Mouse (Mus musculus) midbrain, embryonic 16.5 days (tissue): ENCODE measurements around the gene Iqschfp. TPM values are rescaled to one million over a fixed set of nuclear protein-coding genes. Genes with fewer than 3 reads are reported as not detected.

Source experiments
- ATAC-seq: fragments of 200-750 bp; cut with Nextera tagmentation; 2 replicates; pipeline ENCODE4 v1.8.0; 2017; ENCODE audit warnings: moderate TSS enrichment
- H3K27ac ChIP-seq: fragments of 300-500 bp; sonication (generic); 2 replicates; pipeline ENCODE4 v1.5.1; 2014; ENCODE audit warnings: mild to moderate bottlenecking, low read length, mixed read lengths
- H3K27me3 ChIP-seq: fragments of 300-500 bp; sonication (generic); 2 replicates; pipeline ENCODE4 v1.6.1; 2014; ENCODE audit warnings: low read depth, low read length, mixed read lengths; ENCODE audit not compliant: control insufficient read depth, insufficient read depth
- H3K36me3 ChIP-seq: fragments of 300-500 bp; sonication (generic); 2 replicates; pipeline ENCODE4 v1.6.1; 2014; ENCODE audit warnings: mild to moderate bottlenecking, low read length, moderate library complexity, mixed read lengths; ENCODE audit not compliant: control insufficient read depth, insufficient read depth
- H3K4me1 ChIP-seq: fragments of 300-500 bp; sonication (generic); 2 replicates; pipeline ENCODE4 v1.6.1; 2014; ENCODE audit warnings: mild to moderate bottlenecking, low read length, mixed read lengths; ENCODE audit not compliant: control insufficient read depth, insufficient read depth
- H3K4me2 ChIP-seq: fragments of 300-500 bp; sonication (generic); 2 replicates; pipeline ENCODE4 v1.6.1; 2014; ENCODE audit warnings: mild to moderate bottlenecking, low read length, mixed read lengths
- H3K4me3 ChIP-seq: fragments of 300-500 bp; sonication (generic); 2 replicates; pipeline ENCODE4 v1.5.1; 2014; ENCODE audit warnings: low read depth, mild to moderate bottlenecking, low read length, moderate library complexity, mixed read lengths
- H3K9ac ChIP-seq: fragments of 300-500 bp; sonication (generic); 2 replicates; pipeline ENCODE4 v1.6.1; 2014; ENCODE audit warnings: low read depth, low read length, mixed read lengths
- H3K9me3 ChIP-seq: fragments of 300-500 bp; sonication (generic); replicated peaks from 2 replicates; pipeline ENCODE4 v1.6.1; 2014; ENCODE audit warnings: mild to moderate bottlenecking, low read length, mixed read lengths; ENCODE audit not compliant: control insufficient read depth, poor library complexity, severe bottlenecking
- WGBS: fragments of 180-500 bp; shearing (Covaris S2); extraction: QIAGEN DNeasy Blood & Tissue Kit; methylation state at CpG from one replicate; pipeline ENCODE4 v1.1.7; 2014; 5-methylcytosine and 5-hydroxymethylcytosine counted together
- polyA plus RNA-seq: library from polyadenylated mRNA; unstranded; fragments of >200 nt; fragmentation: Nextera tagmentation; extraction: Ambion mirVana; gene quantifications from 2 replicates; pipeline ENCODE4 v1.2.1, GENCODE M21; 2015

Gene Iqschfp
- polyA plus RNA-seq, 1 experiment from 2014 or later: 6.7 TPM

GRCm38 (mm10) chr3:68573226-68573624, 681.2 kb downstream of the Iqschfp start:
- Histone ChIP-seq H3K9ac (peak overlapping the region; percentile 56), H3K9me3 (no peaks in the 10 kb centered on the region), H3K36me3 (no peaks in the 10 kb centered on the region), H3K4me1 (peaks cover 36% of the 10 kb centered on the region), H3K4me2 (peak overlapping the region; percentile 60), H3K27ac (peak overlapping the region; percentile 70), H3K27me3 (no peaks in the 10 kb centered on the region), H3K4me3 (peak overlapping the region; percentile 51)
- 40% methylated on average over 3 of the region's 3 CpGs for WGBS
- no peak for ATAC-seq

- H3K9me3 ChIP-seq: no peaks in the 10 kb centered on the region
- peak overlapping the region; percentile 60 for H3K4me2 ChIP-seq
- H3K36me3 ChIP-seq: no peaks in the 10 kb centered on the region
- H3K4me1 ChIP-seq: peaks cover 36% of the 10 kb centered on the region
- WGBS: 29% methylated on average over 6 of the region's 8 CpGs
- no peak for ATAC-seq
- peak overlapping the region; percentile 56 for H3K9ac ChIP-seq
- peak overlapping the region; percentile 51 for H3K4me3 ChIP-seq
- peak overlapping the region; percentile 70 for H3K27ac ChIP-seq
- H3K27me3 ChIP-seq: no peaks in the 10 kb centered on the region
Observed at GRCm38 (mm10) chr3:68574097-68574496, 682.1 kb downstream of the Iqschfp start.

GRCm38 (mm10) chr3:68574565-68574964, 682.5 kb downstream of the Iqschfp start:
- H3K4me1 ChIP-seq: peaks cover 36% of the 10 kb centered on the region
- WGBS: 37% methylated on average over 8 of the region's 8 CpGs
- no peaks in the 10 kb centered on the region for H3K27me3 ChIP-seq
- H3K9ac ChIP-seq: peak overlapping the region; percentile 40
- H3K36me3 ChIP-seq: no peaks in the 10 kb centered on the region
- no peak overlapping the region for H3K27ac ChIP-seq
- no peaks in the 10 kb centered on the region for H3K9me3 ChIP-seq
- ATAC-seq: no peak
- peak overlapping the region; percentile 51 for H3K4me3 ChIP-seq
- peak overlapping the region; percentile 60 for H3K4me2 ChIP-seq

GRCm38 (mm10) chr3:68575636-68576340, 683.8 kb downstream of the Iqschfp start:
- Histone ChIP-seq H3K4me2 (peak overlapping the region; percentile 60), H3K4me3 (0 out of 2 replicates have a peak overlapping the region, but pooled peaks have one; percentile 0), H3K4me1 (peaks cover 36% of the 10 kb centered on the region), H3K27ac (peak overlapping the region; percentile 60), H3K27me3 (no peaks in the 10 kb centered on the region), H3K9me3 (no peaks in the 10 kb centered on the region), H3K36me3 (no peaks in the 10 kb centered on the region), H3K9ac (peak overlapping the region; percentile 32)
- no peak for ATAC-seq
- 56% methylated on average over 10 of the region's 10 CpGs for WGBS

GRCm38 (mm10) chr3:68576431-68576830, 684.4 kb downstream of the Iqschfp start:
- H3K4me3 ChIP-seq: peak overlapping the region; percentile 6; the same call in 1 of the 2 replicates
- H3K27me3 ChIP-seq: no peaks in the 10 kb centered on the region
- H3K9ac ChIP-seq: peak overlapping the region; percentile 50
- peak overlapping the region; percentile 60 for H3K27ac ChIP-seq
- peak overlapping the region; percentile 60 for H3K4me2 ChIP-seq
- H3K4me1 ChIP-seq: peaks cover 36% of the 10 kb centered on the region
- H3K9me3 ChIP-seq: no peaks in the 10 kb centered on the region
- 8% methylated on average over 7 of the region's 7 CpGs for whole genome bisulfite sequencing
- no peak for ATAC-seq
- no peaks in the 10 kb centered on the region for H3K36me3 ChIP-seq

- H3K4me3 ChIP-seq: peak overlapping the region; percentile 6; the same call in 1 of the 2 replicates
- peak overlapping the region; percentile 60 for H3K27ac ChIP-seq
- WGBS: 46% methylated on average over 5 of the region's 5 CpGs
- H3K4me2 ChIP-seq: peak overlapping the region; percentile 60
- H3K27me3 ChIP-seq: no peaks in the 10 kb centered on the region
- peaks cover 37% of the 10 kb centered on the region for H3K4me1 ChIP-seq
- no peaks in the 10 kb centered on the region for H3K36me3 ChIP-seq
- no peak for ATAC-seq
- no peaks in the 10 kb centered on the region for H3K9me3 ChIP-seq
- peak overlapping the region; percentile 50 for H3K9ac ChIP-seq
Observed at GRCm38 (mm10) chr3:68576948-68577347, 684.9 kb downstream of the Iqschfp start.

GRCm38 (mm10) chr3:68581591-68581990, 689.6 kb downstream of the Iqschfp start:
- H3K9me3 ChIP-seq: no peaks in the 10 kb centered on the region
- peaks cover 44% of the 10 kb centered on the region for H3K4me1 ChIP-seq
- 71% methylated on average over 13 of the region's 13 CpGs for WGBS
- no peak for ATAC-seq
- no peaks in the 10 kb centered on the region for H3K36me3 ChIP-seq
- no peak overlapping the region for H3K4me2 ChIP-seq
- H3K27ac ChIP-seq: no peak overlapping the region
- no peak overlapping the region for H3K9ac ChIP-seq
- no peaks in the 10 kb centered on the region for H3K27me3 ChIP-seq
- no peak overlapping the region for H3K4me3 ChIP-seq

- Histone ChIP-seq H3K4me2 (no peak overlapping the region; the same call in 1 of the 2 replicates), H3K9me3 (no peaks in the 10 kb centered on the region), H3K27me3 (no peaks in the 10 kb centered on the region), H3K9ac (peak overlapping the region; percentile 10; the same call in 1 of the 2 replicates), H3K4me1 (peaks cover 44% of the 10 kb centered on the region), H3K4me3 (no peak overlapping the region), H3K36me3 (no peaks in the 10 kb centered on the region), H3K27ac (peak overlapping the region; percentile 3; the same call in 1 of the 2 replicates)
- ATAC-seq: no peak
- 66% methylated on average over 12 of the region's 12 CpGs for WGBS
Observed at GRCm38 (mm10) chr3:68582103-68582740, 690.2 kb downstream of the Iqschfp start.
